17 mouse cellular contexts compared by ENCODE assay signal in genomic region chr11:62612604-62613003, GRCm38 (mm10). TPM values are rescaled to one million over a fixed set of nuclear protein-coding genes. Genes with fewer than 3 reads are reported as not detected.
A peak's percentile ranks its signal among the peaks of the same experiment; 100 is the strongest.
DNase-seq lines count a peak whose midpoint lies in the region; ATAC-seq lines count a peak whose summit lies in the region.
"Had no signal": no experiment of that assay in that cellular context is flagged by ENCODE, and none has a peak within 500 bp of the region (broad histone marks: within the 10 kb centered on the region; RNA-seq: fewer than 3 reads in every experiment).

No protein-coding gene starts in this region.

- WGBS in hindbrain, embryonic 12.5 days = 46% methylated on average over 10 of the region's 10 CpGs
- 57% methylated on average over 10 of the region's 10 CpGs for WGBS in midbrain, embryonic 12.5 days
- 85% methylated on average over 10 of the region's 10 CpGs for WGBS in kidney, embryonic 16.5 days

- peak overlapping the region; percentile 15; the same call in 1 of the 2 replicates for H3K9ac ChIP-seq in hindbrain, embryonic 12.5 days
- H3K9ac ChIP-seq in midbrain, embryonic 12.5 days (replicated peaks) = peak overlapping the region; percentile 51; the same call in 1 of the 2 replicates
- no peak overlapping the region for H3K9ac ChIP-seq in kidney, embryonic 16.5 days (replicated peaks; ENCODE audit: low read length)
- H3K9ac ChIP-seq: heart, embryonic 15.5 days; liver, embryonic 15.5 days had no signal

- H3K4me3 ChIP-seq in hindbrain, embryonic 12.5 days = no peak overlapping the region
- H3K4me3 ChIP-seq in midbrain, embryonic 12.5 days = no peak overlapping the region
- no peak overlapping the region for H3K4me3 ChIP-seq in kidney, embryonic 16.5 days (ENCODE audit: low read length)
- H3K4me3 ChIP-seq: liver, embryonic 15.5 days had no signal

- no peaks in the 10 kb centered on the region for H3K27me3 ChIP-seq in hindbrain, embryonic 12.5 days
- no peaks in the 10 kb centered on the region for H3K27me3 ChIP-seq in midbrain, embryonic 12.5 days
- H3K27me3 ChIP-seq in kidney, embryonic 16.5 days (ENCODE audit: insufficient read depth, low read length) = no peaks in the 10 kb centered on the region
- H3K27me3 ChIP-seq: heart, embryonic 15.5 days; kidney, embryonic 15.5 days; liver, embryonic 15.5 days; Patski had no signal

- peaks cover 33% of the 10 kb centered on the region for H3K4me1 ChIP-seq in hindbrain, embryonic 12.5 days
- peaks cover 28% of the 10 kb centered on the region for H3K4me1 ChIP-seq in midbrain, embryonic 12.5 days
- peaks cover 12% of the 10 kb centered on the region for H3K4me1 ChIP-seq in kidney, embryonic 16.5 days (ENCODE audit: insufficient read depth, low read length)

- peak; percentile 50 for DNase-seq in heart, adult 11 months
- no peak for DNase-seq in heart, postnatal 4 days
- DNase-seq in retina, postnatal 1 day = no peak
- no peak for DNase-seq in kidney, adult 18-20 months
- no peak for DNase-seq in cerebellum, postnatal 25 days
- DNase-seq: cerebellum, adult 9-10 months; layer of hippocampus, adult 9-11 months; lung, postnatal 4 days; thymus, postnatal 25 days had no signal

- ATAC-seq in hindbrain, embryonic 12.5 days (ENCODE audit: low FRiP score) = peak; percentile 38; the same call in 1 of the 2 replicates
- 0 out of 2 replicates have a peak, but pooled peaks have one; percentile 11 for ATAC-seq in midbrain, embryonic 12.5 days (ENCODE audit: low FRiP score, low read depth)
- ATAC-seq in kidney, embryonic 16.5 days (ENCODE audit: low FRiP score, low TSS enrichment) = no peak
- ATAC-seq: inflammation-experienced regulatory T-cells, adult 6 months; Patski had no signal

- H3K36me3 ChIP-seq in hindbrain, embryonic 12.5 days = peaks cover 41% of the 10 kb centered on the region
- H3K36me3 ChIP-seq in midbrain, embryonic 12.5 days = peaks cover 34% of the 10 kb centered on the region
- peaks cover 30% of the 10 kb centered on the region for H3K36me3 ChIP-seq in kidney, embryonic 16.5 days (ENCODE audit: insufficient read depth, low read length)

- peak overlapping the region; percentile 92 for H3K27ac ChIP-seq in hindbrain, embryonic 12.5 days
- peak overlapping the region; percentile 93 for H3K27ac ChIP-seq in midbrain, embryonic 12.5 days (replicated peaks)
- H3K27ac ChIP-seq in kidney, embryonic 16.5 days (ENCODE audit: low read length) = no peak overlapping the region
- H3K27ac ChIP-seq: heart, embryonic 15.5 days; liver, embryonic 15.5 days had no signal

- peak overlapping the region; percentile 38 for H3K4me2 ChIP-seq in hindbrain, embryonic 12.5 days (replicated peaks)
- peak overlapping the region; percentile 44 for H3K4me2 ChIP-seq in midbrain, embryonic 12.5 days (replicated peaks)
- no peak overlapping the region for H3K4me2 ChIP-seq in kidney, embryonic 16.5 days (replicated peaks; ENCODE audit: low read depth, low read length)
- H3K4me2 ChIP-seq: liver, embryonic 15.5 days had no signal

- H3K9me3 ChIP-seq in hindbrain, embryonic 12.5 days (replicated peaks) = no peaks in the 10 kb centered on the region
- H3K9me3 ChIP-seq in midbrain, embryonic 12.5 days = no peaks in the 10 kb centered on the region
- H3K9me3 ChIP-seq in kidney, embryonic 16.5 days (ENCODE audit: low read length) = no peaks in the 10 kb centered on the region
- H3K9me3 ChIP-seq: heart, embryonic 15.5 days; kidney, embryonic 15.5 days; liver, embryonic 15.5 days had no signal

RNA-seq across cellular contexts. Expression of gene Lrrc75a, which starts 35.7 kb away (rescaled TPM):
- 10 to 100 TPM; 15.7 to 16.5 TPM for total RNA-seq in heart, postnatal 4 days (2021)
- polyA plus RNA-seq in hindbrain, embryonic 12.5 days (2016; fragmentation: Nextera tagmentation; extraction: Ambion mirVana) = 18.0 and 19.1 TPM in 2 replicates
- 12.8 and 16.6 TPM in 2 replicates for polyA plus RNA-seq in midbrain, embryonic 12.5 days (2016; fragmentation: Nextera tagmentation; extraction: Ambion mirVana)
- 13.8 and 15.6 TPM in 2 replicates for polyA plus RNA-seq in kidney, embryonic 16.5 days (2015; fragmentation: Nextera tagmentation; extraction: Ambion mirVana)

RNA-seq across cellular contexts. Expression of gene Mmgt2, which starts 35.9 kb away (rescaled TPM):
- 10 to 100 TPM; 18.5 to 20.9 TPM for total RNA-seq in heart, postnatal 4 days (2021)
- polyA plus RNA-seq in hindbrain, embryonic 12.5 days (2016; fragmentation: Nextera tagmentation; extraction: Ambion mirVana) = 34.5 and 38.7 TPM in 2 replicates
- polyA plus RNA-seq in midbrain, embryonic 12.5 days (2016; fragmentation: Nextera tagmentation; extraction: Ambion mirVana) = 36.4 and 39.9 TPM in 2 replicates
- 66.2 and 68.1 TPM in 2 replicates for polyA plus RNA-seq in kidney, embryonic 16.5 days (2015; fragmentation: Nextera tagmentation; extraction: Ambion mirVana)

RNA-seq across cellular contexts. Expression of gene Trpv2, which starts 38.3 kb away (rescaled TPM):
- 1 to 10 TPM; 3.0 to 3.2 TPM for total RNA-seq in heart, postnatal 4 days (2021)
- 10.8 and 14.3 TPM in 2 replicates for polyA plus RNA-seq in hindbrain, embryonic 12.5 days (2016; fragmentation: Nextera tagmentation; extraction: Ambion mirVana)
- polyA plus RNA-seq in midbrain, embryonic 12.5 days (2016; fragmentation: Nextera tagmentation; extraction: Ambion mirVana) = 10.9 and 12.7 TPM in 2 replicates
- 4.6 and 6.6 TPM in 2 replicates for polyA plus RNA-seq in kidney, embryonic 16.5 days (2015; fragmentation: Nextera tagmentation; extraction: Ambion mirVana)
